Mouse (Mus musculus): ENCODE results near the gene Dgcr6.

The Dgcr6 gene

GRCm38 (mm10) chr16:18118285-18118684 lies 65.6 kb downstream of the Dgcr6 start:
- DNase-seq (ENCODE audit: extremely low read depth, low read depth), result no peak

- DNase-seq (ENCODE audit: extremely low read depth, low read depth), result peak; percentile 32
Observed at GRCm38 (mm10) chr16:18119031-18119730, 66.5 kb downstream of the Dgcr6 start.
